Mouse (Mus musculus): ENCODE results near the gene Shb. TPM values are rescaled to one million over a fixed set of nuclear protein-coding genes. Genes with fewer than 3 reads are reported as not detected.

Shb gene
- polyA plus RNA-seq, 1 experiment, result 46.3 TPM

- no peak overlapping the region for H3K4me3 ChIP-seq
- H3K36me3 ChIP-seq (ENCODE audit: control insufficient read depth, insufficient read depth), result no peaks in the 10 kb centered on the region
- no peak overlapping the region for H3ac ChIP-seq (ENCODE audit: control insufficient read depth, insufficient read length)
- H3K79me2 ChIP-seq (ENCODE audit: control insufficient read depth, insufficient read depth), result peaks cover 98% of the 10 kb centered on the region
- H3K27me3 ChIP-seq (ENCODE audit: control insufficient read depth, insufficient read depth, insufficient read length), result no peaks in the 10 kb centered on the region
- TF ChIP-seq TCF12 (IDR thresholded peaks at IDR 0.05; ENCODE audit: insufficient read depth, poor library complexity, severe bottlenecking) (peak; percentile 23), SRF (IDR thresholded peaks at IDR 0.05; ENCODE audit: control insufficient read depth, insufficient read length, low read depth) (no peak), TCF3 (IDR thresholded peaks at IDR 0.05; ENCODE audit: insufficient read length, low read depth) (peak; percentile 31), MYOD1 (IDR thresholded peaks at IDR 0.05; ENCODE audit: control insufficient read depth in 1 of 3, insufficient read length in 2 of 3, low read depth in 2 of 3) (peak in 2 of 3 experiments; percentile 57 to 83), USF1 (IDR thresholded peaks at IDR 0.05; ENCODE audit: low read depth) (no peak), CEBPB (IDR thresholded peaks at IDR 0.05; ENCODE audit: insufficient read depth, poor library complexity, severe bottlenecking) (no peak), POLR2AphosphoS2 (IDR thresholded peaks at IDR 0.05; ENCODE audit: insufficient read length, low read depth) (no peak), MYOG (IDR thresholded peaks at IDR 0.05; ENCODE audit: control insufficient read depth in 1 of 3, insufficient read depth in 1 of 3, insufficient read length in 2 of 3, low read depth in 2 of 3) (peak; percentile 22 to 78 (median 40)), E2F4 (IDR thresholded peaks at IDR 0.05; ENCODE audit: insufficient read depth) (no peak), REST (IDR thresholded peaks at IDR 0.05; ENCODE audit: insufficient read depth, insufficient read length) (no peak), POLR2A (IDR thresholded peaks at IDR 0.05; ENCODE audit: insufficient read length, low read depth) (no peak)
- H3K4me2 ChIP-seq (ENCODE audit: low read depth), result peak overlapping the region; percentile 21
These were observed 25.2 kb downstream of the Shb start for GRCm38 (mm10) chr4:45507039-45507438.

- Histone ChIP-seq H3K4me2 (ENCODE audit: low read depth) (peak overlapping the region; percentile 36), H3K4me3 (no peak overlapping the region), H3K36me3 (ENCODE audit: control insufficient read depth, insufficient read depth) (no peaks in the 10 kb centered on the region), H3K27me3 (ENCODE audit: control insufficient read depth, insufficient read depth, insufficient read length) (no peaks in the 10 kb centered on the region), H3K79me2 (ENCODE audit: control insufficient read depth, insufficient read depth) (peaks cover 98% of the 10 kb centered on the region), H3ac (ENCODE audit: control insufficient read depth, insufficient read length) (no peak overlapping the region)
- TF ChIP-seq MYOD1 (IDR thresholded peaks at IDR 0.05; ENCODE audit: control insufficient read depth in 1 of 3, insufficient read length in 2 of 3, low read depth in 2 of 3), result no peak
- peak in 1 of 3 experiments; percentile 43 for TF ChIP-seq MYOG (IDR thresholded peaks at IDR 0.05; ENCODE audit: control insufficient read depth in 1 of 3, insufficient read depth in 1 of 3, insufficient read length in 2 of 3, low read depth in 2 of 3)
These were observed 25.7 kb downstream of the Shb start for GRCm38 (mm10) chr4:45506613-45507012.

GRCm38 (mm10) chr4:45505671-45506070, 26.6 kb downstream of the Shb start:
- H3K79me2 ChIP-seq (ENCODE audit: control insufficient read depth, insufficient read depth), result peaks cover 98% of the 10 kb centered on the region
- no peak overlapping the region for H3K4me3 ChIP-seq
- H3K27me3 ChIP-seq (ENCODE audit: control insufficient read depth, insufficient read depth, insufficient read length), result no peaks in the 10 kb centered on the region
- no peak overlapping the region for H3ac ChIP-seq (ENCODE audit: control insufficient read depth, insufficient read length)
- TF ChIP-seq POLR2A (IDR thresholded peaks at IDR 0.05; ENCODE audit: insufficient read length, low read depth), result no peak
- no peak for TF ChIP-seq POLR2AphosphoS2 (IDR thresholded peaks at IDR 0.05; ENCODE audit: insufficient read length, low read depth)
- TF ChIP-seq MYOD1 (IDR thresholded peaks at IDR 0.05; ENCODE audit: control insufficient read depth in 1 of 3, insufficient read length in 2 of 3, low read depth in 2 of 3), result no peak
- no peak for TF ChIP-seq REST (IDR thresholded peaks at IDR 0.05; ENCODE audit: insufficient read depth, insufficient read length)
- no peak for TF ChIP-seq TCF3 (IDR thresholded peaks at IDR 0.05; ENCODE audit: insufficient read length, low read depth)
- TF ChIP-seq CEBPB (IDR thresholded peaks at IDR 0.05; ENCODE audit: insufficient read depth, poor library complexity, severe bottlenecking), result no peak
- no peak for TF ChIP-seq TCF12 (IDR thresholded peaks at IDR 0.05; ENCODE audit: insufficient read depth, poor library complexity, severe bottlenecking)
- TF ChIP-seq E2F4 (IDR thresholded peaks at IDR 0.05; ENCODE audit: insufficient read depth), result no peak
- no peak for TF ChIP-seq MYOG (IDR thresholded peaks at IDR 0.05; ENCODE audit: control insufficient read depth in 1 of 3, insufficient read depth in 1 of 3, insufficient read length in 2 of 3, low read depth in 2 of 3)
- TF ChIP-seq SRF (IDR thresholded peaks at IDR 0.05; ENCODE audit: control insufficient read depth, insufficient read length, low read depth), result no peak
- TF ChIP-seq USF1 (IDR thresholded peaks at IDR 0.05; ENCODE audit: low read depth), result no peak
- no peak for TF ChIP-seq MAX (IDR thresholded peaks at IDR 0.05; ENCODE audit: low read depth)
- H3K4me2 ChIP-seq (ENCODE audit: low read depth), result no peak overlapping the region
- no peaks in the 10 kb centered on the region for H3K36me3 ChIP-seq (ENCODE audit: control insufficient read depth, insufficient read depth)

DNA sequence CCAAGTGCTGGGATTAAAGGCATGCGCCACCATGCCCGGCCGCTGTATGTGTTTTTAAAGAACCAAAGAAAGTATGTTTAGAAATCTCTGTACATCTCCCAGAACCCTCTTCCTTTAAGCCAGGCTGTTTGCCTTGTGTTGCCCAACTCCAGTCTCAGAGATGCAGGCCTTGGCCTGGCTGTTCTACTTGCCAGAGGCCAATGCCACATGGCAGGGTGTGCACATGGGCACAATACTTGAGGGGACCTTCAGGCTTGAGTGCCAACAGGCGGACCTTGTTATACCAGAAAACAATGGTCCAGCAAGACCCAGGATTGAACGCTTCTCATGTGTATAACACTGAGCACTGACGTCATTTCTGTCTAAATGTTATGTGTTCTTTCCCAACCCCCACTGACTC, 27.1 kb downstream of the Shb start:
- Histone ChIP-seq H3K79me2 (ENCODE audit: control insufficient read depth, insufficient read depth) (peaks cover 96% of the 10 kb centered on the region), H3ac (ENCODE audit: control insufficient read depth, insufficient read length) (no peak overlapping the region), H3K4me2 (ENCODE audit: low read depth) (no peak overlapping the region), H3K36me3 (ENCODE audit: control insufficient read depth, insufficient read depth) (no peaks in the 10 kb centered on the region), H3K4me3 (no peak overlapping the region), H3K27me3 (ENCODE audit: control insufficient read depth, insufficient read depth, insufficient read length) (no peaks in the 10 kb centered on the region)
- TF ChIP-seq MAX (IDR thresholded peaks at IDR 0.05; ENCODE audit: low read depth) (no peak), CEBPB (IDR thresholded peaks at IDR 0.05; ENCODE audit: insufficient read depth, poor library complexity, severe bottlenecking) (no peak), MYOD1 (IDR thresholded peaks at IDR 0.05; ENCODE audit: control insufficient read depth in 1 of 3, insufficient read length in 2 of 3, low read depth in 2 of 3) (no peak), POLR2AphosphoS2 (IDR thresholded peaks at IDR 0.05; ENCODE audit: insufficient read length, low read depth) (no peak), E2F4 (IDR thresholded peaks at IDR 0.05; ENCODE audit: insufficient read depth) (no peak), SRF (IDR thresholded peaks at IDR 0.05; ENCODE audit: control insufficient read depth, insufficient read length, low read depth) (no peak), TCF12 (IDR thresholded peaks at IDR 0.05; ENCODE audit: insufficient read depth, poor library complexity, severe bottlenecking) (no peak), REST (IDR thresholded peaks at IDR 0.05; ENCODE audit: insufficient read depth, insufficient read length) (no peak), TCF3 (IDR thresholded peaks at IDR 0.05; ENCODE audit: insufficient read length, low read depth) (no peak), USF1 (IDR thresholded peaks at IDR 0.05; ENCODE audit: low read depth) (no peak), MYOG (IDR thresholded peaks at IDR 0.05; ENCODE audit: control insufficient read depth in 1 of 3, insufficient read depth in 1 of 3, insufficient read length in 2 of 3, low read depth in 2 of 3) (no peak), POLR2A (IDR thresholded peaks at IDR 0.05; ENCODE audit: insufficient read length, low read depth) (no peak)

GRCm38 (mm10) chr4:45503816-45504215, 28.5 kb downstream of the Shb start:
- Histone ChIP-seq H3K27me3 (ENCODE audit: control insufficient read depth, insufficient read depth, insufficient read length) (no peaks in the 10 kb centered on the region), H3K4me2 (ENCODE audit: low read depth) (no peak overlapping the region), H3K36me3 (ENCODE audit: control insufficient read depth, insufficient read depth) (no peaks in the 10 kb centered on the region), H3ac (ENCODE audit: control insufficient read depth, insufficient read length) (no peak overlapping the region), H3K4me3 (no peak overlapping the region), H3K79me2 (ENCODE audit: control insufficient read depth, insufficient read depth) (peaks cover 91% of the 10 kb centered on the region)
- TF ChIP-seq MYOD1 (IDR thresholded peaks at IDR 0.05; ENCODE audit: control insufficient read depth in 1 of 3, insufficient read length in 2 of 3, low read depth in 2 of 3), result no peak
- TF ChIP-seq CEBPB (IDR thresholded peaks at IDR 0.05; ENCODE audit: insufficient read depth, poor library complexity, severe bottlenecking), result peak; percentile 76

Data from myocyte (in vitro differentiated cells).